Mouse (Mus musculus): ENCODE results near the gene Gm11037.
"Not testable (repeated sequence)": the region's sequence is repeated elsewhere in the genome, so short reads cannot be mapped to it uniquely, and the experiment has no call there.

The Gm11037 gene

GRCm38 (mm10) chr2:131132930-131133547 is at the start of gene Gm11037:
TSS of gene Gm11037 (plus strand) at chr2:131133497.
- DNase-seq (ENCODE audit: low read depth, low spot score), result no peak

- DNase-seq (ENCODE audit: low read depth, low spot score), result no peak
These were observed 49.1 kb upstream of the Gm11037 start for GRCm38 (mm10) chr2:131084206-131084605.

GRCm38 (mm10) chr2:131086667-131087390 is 46.5 kb upstream of the Gm11037 start, which contains the start of gene Siglec1:
TSS of gene Siglec1 (minus strand) at chr2:131086765.
- no peak for DNase-seq (ENCODE audit: low read depth, low spot score)

- no peak for DNase-seq (ENCODE audit: low read depth, low spot score)
These were observed 44.7 kb upstream of the Gm11037 start for GRCm38 (mm10) chr2:131088581-131088980.

GRCm38 (mm10) chr2:131089634-131090033 is 43.7 kb upstream of the Gm11037 start:
- DNase-seq (ENCODE audit: low read depth, low spot score), result no peak

GRCm38 (mm10) chr2:131090852-131091251 is 42.4 kb upstream of the Gm11037 start:
- no peak for DNase-seq (ENCODE audit: low read depth, low spot score)

- DNase-seq (ENCODE audit: low read depth, low spot score), result no peak
These were observed 39.7 kb upstream of the Gm11037 start for GRCm38 (mm10) chr2:131093577-131093976.

GRCm38 (mm10) chr2:131094823-131095222 is 38.5 kb upstream of the Gm11037 start:
- peak; percentile 59 for DNase-seq (ENCODE audit: low read depth, low spot score)

GRCm38 (mm10) chr2:131096101-131096795 is 37.0 kb upstream of the Gm11037 start:
- DNase-seq (ENCODE audit: low read depth, low spot score), result no peak

- DNase-seq (ENCODE audit: low read depth, low spot score), result no peak
These were observed 36.2 kb upstream of the Gm11037 start for GRCm38 (mm10) chr2:131097087-131097486.

GRCm38 (mm10) chr2:131101530-131101929 is 31.8 kb upstream of the Gm11037 start:
- DNase-seq (ENCODE audit: low read depth, low spot score), result no peak

- DNase-seq (ENCODE audit: low read depth, low spot score), result no peak
These were observed 29.3 kb upstream of the Gm11037 start for GRCm38 (mm10) chr2:131104021-131104420.

- not testable (repeated sequence) for DNase-seq (ENCODE audit: low read depth, low spot score)
These were observed 28.2 kb upstream of the Gm11037 start for GRCm38 (mm10) chr2:131105061-131105460.

GRCm38 (mm10) chr2:131105989-131106388 is 27.3 kb upstream of the Gm11037 start:
- no peak for DNase-seq (ENCODE audit: low read depth, low spot score)

- no peak for DNase-seq (ENCODE audit: low read depth, low spot score)
These were observed 14.2 kb upstream of the Gm11037 start for GRCm38 (mm10) chr2:131118968-131119574.

GRCm38 (mm10) chr2:131124166-131124565 is 9.1 kb upstream of the Gm11037 start:
- no peak for DNase-seq (ENCODE audit: low read depth, low spot score)

- no peak for DNase-seq (ENCODE audit: low read depth, low spot score)
These were observed 7.9 kb upstream of the Gm11037 start for GRCm38 (mm10) chr2:131125157-131125963.

- no peak for DNase-seq (ENCODE audit: low read depth, low spot score)
These were observed 7.1 kb upstream of the Gm11037 start for GRCm38 (mm10) chr2:131125964-131126815.

- peak; percentile 11 for DNase-seq (ENCODE audit: low read depth, low spot score)
These were observed 6.1 kb upstream of the Gm11037 start, which contains the start of gene Hspa12b for GRCm38 (mm10) chr2:131127161-131127730. TSS of gene Hspa12b (plus strand) at chr2:131127280.

- DNase-seq (ENCODE audit: low read depth, low spot score), result no peak
These were observed 5.1 kb upstream of the Gm11037 start for GRCm38 (mm10) chr2:131128211-131128610.

Data from retina, postnatal 7 days (tissue).